Mouse (Mus musculus) liver, embryonic 14.5 days (tissue): ENCODE data around the gene Gm26566.

Source experiments
- CTCF ChIP-seq: IDR thresholded peaks from 2 replicates; pipeline ENCODE4 v1.5.1; 2016; ENCODE audit warnings: antibody characterized with exemption, low read depth, control low read depth
- EP300 ChIP-seq: IDR thresholded peaks from 2 replicates; pipeline ENCODE4 v1.6.1; 2016; ENCODE audit warnings: antibody characterized with exemption, low read depth

DNA sequence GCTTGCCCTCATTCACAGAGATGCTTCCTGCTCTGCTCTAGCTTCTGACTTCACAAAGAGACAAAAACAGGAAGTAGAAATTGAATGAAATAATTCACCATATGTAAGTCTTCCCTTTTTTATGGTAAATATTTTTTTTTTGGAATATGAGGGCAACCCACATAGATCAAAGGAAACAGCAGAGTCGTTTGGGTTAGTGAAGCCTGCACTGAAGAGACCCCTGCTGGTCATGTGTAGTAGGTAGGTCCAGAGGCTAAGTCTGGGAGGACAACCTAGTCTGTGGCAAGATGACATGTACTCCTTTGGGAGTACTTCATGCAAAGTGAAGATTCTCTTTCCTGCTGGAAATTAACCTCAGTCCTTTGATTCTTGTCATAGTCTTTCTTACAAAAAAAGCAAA lies 5.7 kb downstream of the Gm26566 start:
- TF ChIP-seq EP300 (no peak), CTCF (peak; percentile 67)
